Mouse (Mus musculus) spleen, postnatal 36 days (tissue): ENCODE measurements around the gene Rnasek.

Experiments used
- DNase-seq, 2 experiments: peaks; one replicate each; pipeline ENCODE4 v3.0.0; 2022; ENCODE audit warnings: low spot score in 2 of 2, mixed read lengths in 1 of 2

Gene Rnasek

DNA sequence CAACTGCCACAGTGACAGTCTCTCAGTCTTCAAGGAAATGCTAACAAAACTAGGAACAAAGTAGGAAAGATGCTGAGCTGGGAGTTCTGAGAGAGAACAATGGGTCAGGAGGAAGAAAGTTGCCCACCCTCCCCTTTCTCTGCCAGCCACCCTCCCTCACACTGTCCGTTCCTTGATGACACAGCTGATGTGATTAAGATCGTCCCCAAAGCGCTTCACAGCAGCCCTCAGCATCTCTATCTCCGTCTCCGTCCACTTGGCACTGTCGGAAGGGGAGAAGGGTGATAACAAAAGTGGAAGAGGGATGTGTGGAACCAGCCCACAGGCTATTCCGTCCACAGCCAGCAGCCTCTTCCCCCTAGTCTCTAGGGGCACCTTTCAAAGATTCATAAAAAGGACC lies 2.9 kb downstream of the Rnasek start:
- no peak for DNase-seq

DNA sequence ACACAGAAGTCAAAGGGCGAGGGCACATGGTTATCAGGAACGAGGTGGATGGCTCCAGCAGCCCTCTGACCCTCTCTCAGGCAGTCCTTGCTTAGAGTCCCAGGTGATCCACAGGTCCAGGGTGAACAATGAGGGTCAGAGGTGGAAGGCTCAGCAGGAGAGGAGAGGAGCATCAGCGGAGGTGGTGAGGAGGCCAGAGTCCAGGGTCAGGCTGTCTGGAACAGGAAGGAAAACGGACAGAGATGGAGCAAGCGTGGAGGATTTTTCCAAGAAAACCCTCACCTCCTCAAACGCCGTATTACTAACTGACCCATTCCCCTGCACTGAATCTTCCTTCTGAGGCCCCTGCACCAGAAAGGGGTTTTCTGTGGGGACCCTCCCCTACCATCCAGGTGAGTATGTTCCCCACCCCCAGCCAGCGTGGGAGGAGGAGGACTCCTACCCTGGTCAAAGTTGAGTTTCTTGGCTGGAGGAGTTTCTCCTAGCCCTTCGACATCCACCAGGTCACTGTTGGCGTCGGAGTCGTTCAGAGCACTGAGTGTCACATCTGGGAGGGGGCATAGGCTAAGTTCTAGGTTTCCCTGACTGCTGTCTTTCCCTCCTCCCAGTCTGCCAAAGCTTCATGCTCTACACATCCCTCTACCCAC lies 4.3 kb downstream of the Rnasek start:
- no peak for DNase-seq

DNA sequence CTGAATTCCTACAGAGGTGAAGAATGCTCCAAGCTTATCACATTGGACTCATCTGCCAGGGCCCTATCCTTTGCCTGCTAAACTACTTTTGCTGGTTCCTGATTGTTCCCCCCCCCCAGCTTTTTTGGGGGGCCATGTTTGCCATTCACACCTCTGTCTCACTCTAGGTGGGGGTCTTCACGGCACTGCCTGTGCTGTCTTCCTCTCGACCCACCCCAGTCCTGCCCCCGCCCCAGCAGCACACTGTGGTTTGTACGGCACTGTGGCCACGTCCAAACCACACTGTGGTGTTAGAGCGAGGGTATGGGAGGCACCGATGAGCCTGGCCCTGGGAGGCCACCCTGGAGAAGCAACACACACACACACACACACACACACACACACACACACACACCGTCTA lies 5.1 kb downstream of the Rnasek start:
- no peak for DNase-seq

GRCm38 (mm10) chr11:70234037-70234436 lies 5.6 kb downstream of the Rnasek start:
- DNase-seq = no peak

DNA sequence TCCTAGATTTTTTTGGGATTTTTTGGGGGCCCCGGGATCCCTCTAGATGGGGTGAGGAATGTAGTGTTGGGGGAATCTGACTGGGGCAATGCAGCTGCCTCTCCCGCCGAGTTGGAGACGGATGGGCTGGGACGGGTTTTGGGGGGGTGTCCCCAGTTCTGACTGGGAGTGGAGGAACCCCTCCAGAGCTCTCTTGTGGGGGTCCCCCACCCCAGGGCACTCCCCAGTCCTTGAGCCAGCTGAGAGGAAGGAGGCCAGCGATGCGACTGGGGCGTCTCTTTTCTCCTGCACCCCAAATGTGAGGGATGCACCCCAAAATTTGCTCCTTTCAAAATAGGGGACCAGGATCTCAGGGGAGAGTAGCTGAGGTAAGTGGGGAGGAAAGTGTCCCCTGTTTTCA lies 6.6 kb downstream of the Rnasek start:
- no peak for DNase-seq

- DNase-seq = no peak
Measured at GRCm38 (mm10) chr11:70232546-70232945, 7.1 kb downstream of the Rnasek start.

GRCm38 (mm10) chr11:70230239-70230727 lies 9.4 kb downstream of the Rnasek start:
- DNase-seq = peak; percentile 79 to 82

DNA sequence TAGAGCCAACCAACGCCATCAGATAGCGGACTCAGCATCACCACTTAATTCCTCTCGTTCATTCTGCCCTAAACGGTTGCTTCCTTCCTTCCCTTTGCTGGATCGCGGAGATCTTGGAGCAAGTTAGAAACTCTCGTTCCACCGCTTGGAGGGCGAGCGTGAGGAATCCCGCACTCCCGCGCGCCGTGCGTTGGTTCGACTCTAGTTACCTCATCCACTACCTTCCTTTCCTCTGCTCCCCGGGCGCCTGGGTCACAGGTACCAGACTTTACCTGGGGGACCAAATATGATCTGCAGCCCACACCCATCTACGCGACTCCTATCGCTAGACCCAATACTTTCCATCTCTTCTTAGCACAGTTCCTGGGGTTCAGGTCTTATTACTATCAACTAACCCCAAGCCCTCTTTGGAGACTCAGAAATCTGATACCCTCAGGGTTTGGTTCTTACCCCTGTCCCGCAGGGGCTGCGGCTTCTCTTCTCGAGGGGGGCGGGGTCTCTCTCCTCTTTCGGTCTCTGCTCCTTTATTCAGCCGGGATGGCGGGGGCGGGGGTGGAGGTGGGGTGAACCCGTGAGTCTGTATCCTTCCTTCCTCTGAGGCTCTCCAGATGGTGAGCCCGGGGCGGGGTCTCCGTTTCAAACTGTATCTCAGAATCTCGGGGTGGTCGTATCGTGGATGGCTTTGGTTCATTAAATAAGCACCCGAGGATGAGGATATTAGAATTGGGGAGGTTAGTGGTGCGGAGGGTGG lies 10.2 kb downstream of the Rnasek start, which contains the start of gene Bcl6b:
Gene Bcl6b (minus strand): TSS at position 539 of the 751 bp plus-strand sequence.
- no peak for DNase-seq

DNA sequence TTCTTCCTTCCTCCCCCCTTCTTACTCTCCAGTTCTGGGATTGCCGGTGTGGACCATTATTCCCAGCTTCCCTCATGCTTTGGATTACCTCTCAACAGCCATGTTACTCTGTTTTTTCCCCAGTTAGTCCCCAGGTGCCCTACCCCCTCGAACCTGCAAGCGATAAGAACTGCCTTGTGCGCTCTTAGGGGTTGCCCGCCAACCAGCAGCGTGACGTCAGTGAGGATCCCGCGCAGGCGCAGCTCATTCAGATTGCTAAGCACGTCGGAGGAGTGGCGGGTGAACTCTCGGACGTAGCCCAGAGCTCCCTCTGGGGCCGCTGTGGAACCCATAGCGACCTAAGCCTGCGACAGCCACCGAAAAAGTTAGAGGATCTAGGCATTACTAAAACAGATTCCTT lies 10.8 kb downstream of the Rnasek start:
- DNase-seq = peak; percentile 79 to 85

DNA sequence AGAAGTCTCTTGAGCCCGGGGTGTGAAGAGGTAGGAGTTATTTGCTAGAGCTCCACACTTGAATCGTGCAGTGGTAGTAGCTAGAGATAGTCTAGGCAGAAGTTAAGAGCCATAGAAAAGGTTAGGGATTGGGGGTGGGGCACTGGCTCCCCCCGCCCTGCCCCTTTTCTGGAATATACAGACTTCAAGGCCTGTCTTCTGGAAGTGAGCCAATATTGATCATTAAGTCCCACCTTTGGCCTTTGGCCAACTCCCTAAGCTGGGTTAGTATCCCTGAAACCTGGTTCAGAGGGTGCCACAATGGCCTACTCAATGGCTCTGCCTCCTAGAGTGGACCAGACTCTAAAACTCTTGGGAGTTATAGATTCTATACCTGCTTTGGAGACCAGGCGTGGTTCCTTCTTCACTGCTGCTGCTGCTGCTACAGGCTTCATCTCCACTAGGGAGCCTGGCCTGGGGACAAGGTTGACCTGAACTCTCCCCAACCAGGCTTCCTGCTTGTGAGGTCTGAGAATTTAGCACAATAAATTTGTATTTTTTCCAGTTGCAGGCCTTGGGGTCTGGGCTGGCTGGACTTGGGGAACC lies 11.9 kb downstream of the Rnasek start:
- DNase-seq = no peak

- no peak for DNase-seq
Measured at GRCm38 (mm10) chr11:70227126-70227525, 12.5 kb downstream of the Rnasek start.

- no peak for DNase-seq
Measured at GRCm38 (mm10) chr11:70226602-70226890, 13.1 kb downstream of the Rnasek start.

- DNase-seq = no peak
Measured at GRCm38 (mm10) chr11:70225798-70226601, 13.6 kb downstream of the Rnasek start.

GRCm38 (mm10) chr11:70223724-70224123 lies 15.9 kb downstream of the Rnasek start:
- no peak for DNase-seq

GRCm38 (mm10) chr11:70221603-70222500 lies 17.8 kb downstream of the Rnasek start:
- peak; percentile 31 to 42 for DNase-seq

DNA sequence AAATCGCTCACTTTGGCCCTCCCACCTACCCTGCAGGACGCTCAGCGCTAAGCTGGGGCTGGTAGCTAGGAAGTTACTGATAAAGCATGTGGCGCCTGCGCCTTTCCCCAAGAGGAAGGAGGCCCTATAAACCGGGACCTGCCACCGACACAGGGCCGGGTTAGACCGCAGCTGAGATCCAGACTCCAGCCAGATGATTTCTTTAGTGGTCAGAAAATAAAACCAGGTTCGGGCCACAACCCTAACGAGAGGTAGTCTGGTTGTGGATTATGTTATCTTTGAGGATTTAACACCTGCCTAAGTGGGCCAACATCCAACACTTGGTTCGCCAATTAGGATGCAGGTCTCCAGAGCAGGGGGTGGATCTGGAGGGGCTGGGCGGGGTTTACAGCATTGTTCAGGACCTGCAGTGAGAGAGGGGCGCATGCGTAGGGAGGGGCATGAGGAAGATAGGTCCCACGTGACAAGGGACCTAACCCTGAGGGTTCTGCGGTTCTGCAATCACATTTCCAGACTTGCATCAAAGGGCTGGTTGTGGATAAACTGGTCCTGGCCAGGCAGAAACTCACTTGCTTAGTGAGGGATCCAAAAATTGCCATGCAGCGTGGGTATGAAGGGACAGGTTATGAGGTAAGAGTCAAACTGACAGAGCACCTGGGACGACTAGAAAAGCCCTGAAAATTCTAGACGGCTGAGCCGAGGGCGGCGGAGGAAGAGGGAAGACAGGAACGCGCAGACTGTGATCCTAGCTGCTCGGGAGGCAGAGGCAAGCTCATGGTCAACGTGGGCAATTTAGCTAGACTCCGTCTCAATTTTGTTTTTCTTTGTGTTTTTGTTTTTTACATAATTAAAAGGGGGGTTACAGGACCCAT lies 18.7 kb downstream of the Rnasek start, which contains the start of gene Slc16a13:
Gene Slc16a13 (minus strand): TSS at position 334 of the 872 bp plus-strand sequence.
- peak; percentile 94 to 96 for DNase-seq

- DNase-seq = no peak
Measured at GRCm38 (mm10) chr11:70220323-70220722, 19.3 kb downstream of the Rnasek start.

GRCm38 (mm10) chr11:70219873-70220272 lies 19.8 kb downstream of the Rnasek start:
- DNase-seq = no peak

DNA sequence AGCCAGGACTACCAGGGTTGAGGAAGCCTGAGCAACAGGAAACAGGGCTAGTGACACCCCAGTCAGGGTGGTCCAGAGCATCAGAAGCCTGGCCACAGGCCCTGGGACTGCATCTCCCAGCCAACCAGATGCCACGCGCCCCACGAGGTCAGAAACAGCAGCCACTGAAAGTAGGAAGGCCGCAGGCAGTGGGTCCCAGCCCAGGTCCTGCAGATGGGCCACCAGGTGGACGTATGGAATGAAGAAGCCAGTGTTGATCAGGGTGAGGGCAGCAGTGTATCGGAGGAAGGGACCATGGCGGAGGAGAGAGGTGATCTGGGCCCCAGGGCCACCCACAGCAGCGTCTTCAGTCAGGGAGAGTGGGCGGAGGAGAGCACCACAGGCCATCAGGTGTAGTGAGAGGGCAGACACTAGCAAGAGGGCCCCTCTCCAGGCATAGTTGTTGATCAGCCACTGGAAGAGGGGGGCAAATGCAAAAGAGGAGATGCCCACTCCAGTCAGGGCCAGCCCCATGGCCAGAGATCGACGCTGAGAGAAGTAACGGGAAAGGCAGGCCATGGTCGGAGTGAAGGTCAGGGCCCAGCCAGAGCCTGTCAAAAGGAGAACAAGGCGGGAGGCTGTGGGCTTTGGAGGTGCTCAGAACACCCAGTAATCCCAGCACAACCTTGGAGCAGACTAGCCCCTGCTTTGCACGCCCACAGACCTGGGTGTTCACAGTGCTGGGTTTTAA lies 20.7 kb downstream of the Rnasek start:
- no peak for DNase-seq
